Mouse (Mus musculus) lung, postnatal 0 days (tissue): ENCODE measurements around the gene Tbrg1. TPM values are rescaled to one million over a fixed set of nuclear protein-coding genes. Genes with fewer than 3 reads are reported as not detected.

Experiments used
- ATAC-seq: fragments of 200-750 bp; cut with Nextera tagmentation; 2 replicates; pipeline ENCODE4 v1.8.0; 2017; ENCODE audit warnings: moderate library complexity
- DNase-seq: peaks from one replicate; pipeline ENCODE4 v3.0.0-alpha.2; 2016; ENCODE audit warnings: low spot score
- H3K27ac ChIP-seq: fragments of 300-500 bp; sonication (generic); 2 replicates; pipeline ENCODE4 v1.5.1; 2014; ENCODE audit warnings: antibody characterized with exemption, mild to moderate bottlenecking, low read length, mixed read lengths
- H3K27me3 ChIP-seq: fragments of 300-500 bp; sonication (generic); replicated peaks from 2 replicates; pipeline ENCODE4 v1.6.1; 2014; ENCODE audit warnings: low read length, mixed read lengths; ENCODE audit not compliant: insufficient read depth
- H3K36me3 ChIP-seq: fragments of 300-500 bp; sonication (generic); 2 replicates; pipeline ENCODE4 v1.6.1; 2014; ENCODE audit warnings: low read length, mixed read lengths; ENCODE audit not compliant: insufficient read depth
- H3K4me1 ChIP-seq: fragments of 300-500 bp; sonication (generic); 2 replicates; pipeline ENCODE4 v1.6.1; 2014; ENCODE audit warnings: antibody characterized with exemption, low read depth, low read length, mixed read lengths; ENCODE audit not compliant: insufficient read depth
- H3K4me2 ChIP-seq: fragments of 300-500 bp; sonication (generic); replicated peaks from 2 replicates; pipeline ENCODE4 v1.6.1; 2014; ENCODE audit warnings: low read depth, mild to moderate bottlenecking, low read length, moderate library complexity, mixed read lengths
- H3K4me3 ChIP-seq: fragments of 300-500 bp; sonication (generic); 2 replicates; pipeline ENCODE4 v1.5.1; 2014; ENCODE audit warnings: low read depth, low read length
- H3K9ac ChIP-seq: fragments of 300-500 bp; sonication (generic); replicated peaks from 2 replicates; pipeline ENCODE4 v1.6.1; 2014; ENCODE audit warnings: low read depth, mild to moderate bottlenecking
- H3K9me3 ChIP-seq: fragments of 300-500 bp; sonication (generic); 2 replicates; pipeline ENCODE4 v1.6.1; 2016; ENCODE audit warnings: low read length, mixed read lengths
- CTCF ChIP-seq: IDR thresholded peaks from 2 replicates; pipeline ENCODE4 v1.5.1; 2016; ENCODE audit warnings: antibody characterized with exemption, mild to moderate bottlenecking
- EP300 ChIP-seq: IDR thresholded peaks from 2 replicates; pipeline ENCODE4 v1.6.1; 2016; ENCODE audit warnings: antibody characterized with exemption, mild to moderate bottlenecking, control low read depth
- WGBS: fragments of 180-500 bp; shearing (Covaris S2); extraction: QIAGEN DNeasy Blood & Tissue Kit; methylation state at CpG from one replicate; pipeline ENCODE4 v1.1.7; 2014; 5-methylcytosine and 5-hydroxymethylcytosine counted together
- polyA plus RNA-seq: library from polyadenylated mRNA; unstranded; fragments of >200 nt; fragmentation: Nextera tagmentation; extraction: Ambion mirVana; gene quantifications from 2 replicates; pipeline ENCODE4 v1.2.1, GENCODE M21; 2015

Tbrg1 gene
- polyA plus RNA-seq, 1 experiment from 2014 or later = 163 TPM

GRCm38 (mm10) chr9:37626103-37626567 is 31.0 kb downstream of the Tbrg1 start:
- H3K4me3 ChIP-seq = no peak overlapping the region
- no peaks in the 10 kb centered on the region for H3K9me3 ChIP-seq
- no peak for DNase-seq
- WGBS = 39% methylated on average over 3 of the region's 3 CpGs
- no peaks in the 10 kb centered on the region for H3K27me3 ChIP-seq
- H3K4me2 ChIP-seq = no peak overlapping the region
- no peaks in the 10 kb centered on the region for H3K4me1 ChIP-seq
- TF ChIP-seq CTCF = no peak
- TF ChIP-seq EP300 = no peak
- H3K9ac ChIP-seq = no peak overlapping the region
- no peak overlapping the region for H3K27ac ChIP-seq
- no peaks in the 10 kb centered on the region for H3K36me3 ChIP-seq
- no peak for ATAC-seq

GRCm38 (mm10) chr9:37625641-37626040 is 31.5 kb downstream of the Tbrg1 start:
- DNase-seq = no peak
- no peak overlapping the region for H3K4me2 ChIP-seq
- H3K36me3 ChIP-seq = no peaks in the 10 kb centered on the region
- no peak for TF ChIP-seq EP300
- no peak for TF ChIP-seq CTCF
- WGBS = 53% methylated on average over 7 of the region's 7 CpGs
- H3K27ac ChIP-seq = no peak overlapping the region
- ATAC-seq = no peak
- H3K9ac ChIP-seq = no peak overlapping the region
- no peaks in the 10 kb centered on the region for H3K4me1 ChIP-seq
- no peak overlapping the region for H3K4me3 ChIP-seq
- H3K9me3 ChIP-seq = no peaks in the 10 kb centered on the region
- H3K27me3 ChIP-seq = no peaks in the 10 kb centered on the region

- TF ChIP-seq EP300 = no peak
- TF ChIP-seq CTCF = no peak
- Histone ChIP-seq H3K9me3 (no peaks in the 10 kb centered on the region), H3K27me3 (no peaks in the 10 kb centered on the region), H3K36me3 (no peaks in the 10 kb centered on the region), H3K4me1 (no peaks in the 10 kb centered on the region), H3K9ac (no peak overlapping the region), H3K4me3 (no peak overlapping the region), H3K4me2 (no peak overlapping the region), H3K27ac (no peak overlapping the region)
- ATAC-seq = no peak
- DNase-seq = no peak
- WGBS = 62% methylated on average over 3 of the region's 3 CpGs
Measured at GRCm38 (mm10) chr9:37625129-37625528, 32.0 kb downstream of the Tbrg1 start.

- TF ChIP-seq EP300 (no peak), CTCF (no peak)
- Histone ChIP-seq H3K27me3 (no peaks in the 10 kb centered on the region), H3K9me3 (no peaks in the 10 kb centered on the region), H3K4me3 (no peak overlapping the region), H3K36me3 (no peaks in the 10 kb centered on the region), H3K4me1 (no peaks in the 10 kb centered on the region), H3K9ac (no peak overlapping the region), H3K27ac (no peak overlapping the region), H3K4me2 (no peak overlapping the region)
- DNase-seq = no peak
- ATAC-seq = no peak
- 65% methylated on average over 1 of the region's 1 CpGs for WGBS
Measured at GRCm38 (mm10) chr9:37624502-37624901, 32.6 kb downstream of the Tbrg1 start.

- no peak for DNase-seq
- Histone ChIP-seq H3K9me3 (no peaks in the 10 kb centered on the region), H3K4me1 (no peaks in the 10 kb centered on the region), H3K4me2 (no peak overlapping the region), H3K27ac (no peak overlapping the region), H3K9ac (no peak overlapping the region), H3K27me3 (no peaks in the 10 kb centered on the region), H3K36me3 (no peaks in the 10 kb centered on the region), H3K4me3 (no peak overlapping the region)
- 66% methylated on average over 3 of the region's 3 CpGs for WGBS
- TF ChIP-seq CTCF (no peak), EP300 (no peak)
- ATAC-seq = no peak
Measured at GRCm38 (mm10) chr9:37623981-37624380, 33.1 kb downstream of the Tbrg1 start.

GRCm38 (mm10) chr9:37621290-37621689 is 35.8 kb downstream of the Tbrg1 start:
- 86% methylated on average over 6 of the region's 6 CpGs for WGBS
- H3K9me3 ChIP-seq = no peaks in the 10 kb centered on the region
- ATAC-seq (no peak), DNase-seq (no peak)
- no peak for TF ChIP-seq EP300
- TF ChIP-seq CTCF = no peak
- no peaks in the 10 kb centered on the region for H3K27me3 ChIP-seq
- no peaks in the 10 kb centered on the region for H3K4me1 ChIP-seq
- no peak overlapping the region for H3K9ac ChIP-seq
- no peak overlapping the region for H3K4me2 ChIP-seq
- H3K36me3 ChIP-seq = no peaks in the 10 kb centered on the region
- H3K27ac ChIP-seq = no peak overlapping the region
- no peak overlapping the region for H3K4me3 ChIP-seq

GRCm38 (mm10) chr9:37616770-37617169 is 40.3 kb downstream of the Tbrg1 start:
- no peak overlapping the region for H3K4me3 ChIP-seq
- H3K9me3 ChIP-seq = no peaks in the 10 kb centered on the region
- no peak for ATAC-seq
- WGBS = 37% methylated on average over 2 of the region's 2 CpGs
- TF ChIP-seq CTCF (peak; percentile 86), EP300 (no peak)
- H3K9ac ChIP-seq = no peak overlapping the region
- no peaks in the 10 kb centered on the region for H3K27me3 ChIP-seq
- H3K36me3 ChIP-seq = no peaks in the 10 kb centered on the region
- H3K4me1 ChIP-seq = peaks cover 3% of the 10 kb centered on the region; the same call in 1 of the 2 replicates
- H3K4me2 ChIP-seq = no peak overlapping the region
- peak; percentile 58 for DNase-seq
- H3K27ac ChIP-seq = no peak overlapping the region
